Mouse (Mus musculus) kidney, adult 9 months (tissue): Measurements from ENCODE around the gene Exph5.

Source experiments
- DNase-seq: peaks from one replicate; pipeline ENCODE4 v3.0.0; 2022

Exph5 gene

GRCm38 (mm10) chr9:53321683-53322082 lies 20.2 kb downstream of the Exph5 start:
- DNase-seq = no peak

GRCm38 (mm10) chr9:53323419-53324251 lies 22.2 kb downstream of the Exph5 start:
- DNase-seq = peak; percentile 33

- peak; percentile 62 for DNase-seq
Observed at GRCm38 (mm10) chr9:53325363-53326090, 24.1 kb downstream of the Exph5 start.

GRCm38 (mm10) chr9:53328203-53328602 lies 26.7 kb downstream of the Exph5 start:
- no peak for DNase-seq

- no peak for DNase-seq
Observed at GRCm38 (mm10) chr9:53329301-53330206, 28.1 kb downstream of the Exph5 start.

- no peak for DNase-seq
Observed at GRCm38 (mm10) chr9:53330247-53330646, 28.8 kb downstream of the Exph5 start.

- DNase-seq = peak; percentile 78
Observed at GRCm38 (mm10) chr9:53333436-53333835, 32.0 kb downstream of the Exph5 start.

GRCm38 (mm10) chr9:53335131-53335530 lies 33.7 kb downstream of the Exph5 start:
- no peak for DNase-seq

- no peak for DNase-seq
Observed at GRCm38 (mm10) chr9:53339603-53340002, 38.1 kb downstream of the Exph5 start.

- peak; percentile 37 for DNase-seq
Observed at GRCm38 (mm10) chr9:53340328-53340916, 39.0 kb downstream of the Exph5 start.

GRCm38 (mm10) chr9:53340969-53341368 lies 39.5 kb downstream of the Exph5 start:
- peak; percentile 81 for DNase-seq

- DNase-seq = no peak
Observed at GRCm38 (mm10) chr9:53341981-53342380, 40.5 kb downstream of the Exph5 start.

- DNase-seq = no peak
Observed at GRCm38 (mm10) chr9:53344646-53345432, 43.4 kb downstream of the Exph5 start.

- no peak for DNase-seq
Observed at GRCm38 (mm10) chr9:53345728-53346127, 44.3 kb downstream of the Exph5 start.

- peak; percentile 67 for DNase-seq
Observed at GRCm38 (mm10) chr9:53346402-53346801, 44.9 kb downstream of the Exph5 start.

GRCm38 (mm10) chr9:53349211-53349610 lies 47.7 kb downstream of the Exph5 start:
- no peak for DNase-seq

- no peak for DNase-seq
Observed at GRCm38 (mm10) chr9:53350331-53350730, 48.9 kb downstream of the Exph5 start.

- DNase-seq = no peak
Observed at GRCm38 (mm10) chr9:53351899-53352298, 50.4 kb downstream of the Exph5 start.

GRCm38 (mm10) chr9:53353161-53353560 lies 51.7 kb downstream of the Exph5 start:
- DNase-seq = no peak

GRCm38 (mm10) chr9:53356219-53357155 lies 55.0 kb downstream of the Exph5 start:
- peak; percentile 35 for DNase-seq

GRCm38 (mm10) chr9:53371339-53371738 lies 69.9 kb downstream of the Exph5 start:
- no peak for DNase-seq
